Mouse (Mus musculus) spleen, adult 2 months (tissue): ENCODE data around the gene C87436. TPM values are rescaled to one million over a fixed set of nuclear protein-coding genes. Genes with fewer than 3 reads are reported as not detected.

Experiments
- DNase-seq, 2 experiments: peaks; one replicate each; pipeline versions ENCODE4 v3.0.0 to v3.0.0-alpha.2; 2012 to 2021; ENCODE audit warnings: low spot score in 2 of 2, low read depth in 1 of 2
- H3K27ac ChIP-seq: fragments of 200-500 bp; 2 replicates; pipeline ENCODE4 v1.5.1; 2012; ENCODE audit warnings: low read length, inconsistent platforms; ENCODE audit not compliant: insufficient read depth
- H3K27me3 ChIP-seq: fragments of 200-500 bp; 2 replicates; pipeline ENCODE4 v1.6.1; 2012; ENCODE audit warnings: mild to moderate bottlenecking, moderate library complexity, low read length, inconsistent platforms; ENCODE audit not compliant: control insufficient read depth, insufficient read depth
- H3K36me3 ChIP-seq: fragments of 200-500 bp; 2 replicates; pipeline ENCODE4 v1.6.1; 2012; ENCODE audit warnings: mild to moderate bottlenecking, low read length, inconsistent platforms; ENCODE audit not compliant: control insufficient read depth, insufficient read depth
- H3K4me1 ChIP-seq: fragments of 200-500 bp; 2 replicates; pipeline ENCODE4 v1.6.1; 2011; ENCODE audit warnings: inconsistent platforms; ENCODE audit not compliant: control insufficient read depth, insufficient read depth, insufficient read length
- H3K4me3 ChIP-seq: fragments of 200-500 bp; 2 replicates; pipeline ENCODE4 v1.5.1; 2011; ENCODE audit warnings: mild to moderate bottlenecking, inconsistent platforms; ENCODE audit not compliant: insufficient read depth, insufficient read length; ENCODE audit errors: extremely low read depth
- CTCF ChIP-seq: fragments of 200-500 bp; IDR thresholded peaks from 2 replicates; pipeline ENCODE4 v1.5.1; 2011; ENCODE audit warnings: mild to moderate bottlenecking, inconsistent platforms; ENCODE audit not compliant: insufficient read depth, insufficient read length, insufficient replicate concordance; ENCODE audit errors: extremely low read depth
- POLR2A ChIP-seq: fragments of 200-500 bp; IDR thresholded peaks from 2 replicates; pipeline ENCODE4 v1.6.1; 2011; ENCODE audit warnings: low read depth, low read length, inconsistent platforms
- WGBS: fragments of 180-500 bp; shearing (Covaris S2); methylation state at CpG from one replicate; pipeline ENCODE4 v1.1.7; 2018; 5-methylcytosine and 5-hydroxymethylcytosine counted together
- polyA plus RNA-seq: library from polyadenylated mRNA; depleted of rRNA; stranded (reverse); fragments of >200 nt; gene quantifications from 2 replicates; pipeline ENCODE4 v1.2.3, GENCODE M21; 2012; rRNA removed

Gene C87436
- polyA plus RNA-seq, 1 experiment = 9.5 TPM

GRCm38 (mm10) chr6:86519767-86520345 is 81.7 kb downstream of the C87436 start:
- WGBS = 94% methylated on average over 3 of the region's 3 CpGs
- TF ChIP-seq CTCF = no peak
- no peak for TF ChIP-seq POLR2A
- no peak for DNase-seq

GRCm38 (mm10) chr6:86522001-86522911 is 84.1 kb downstream of the C87436 start:
- Histone ChIP-seq H3K27me3 (no peaks in the 10 kb centered on the region), H3K4me3 (no peak overlapping the region), H3K36me3 (peaks cover 5% of the 10 kb centered on the region), H3K27ac (no peak overlapping the region), H3K4me1 (peaks cover 7% of the 10 kb centered on the region; the same call in 1 of the 2 replicates)
- no peak for TF ChIP-seq POLR2A
- no peak for TF ChIP-seq CTCF
- 91% methylated on average over 5 of the region's 5 CpGs for WGBS
- no peak for DNase-seq

More at GRCm38 (mm10) chr6:86519767-86520345, 81.7 kb downstream of the C87436 start:
- Histone ChIP-seq H3K4me1 (peaks cover 7% of the 10 kb centered on the region; the same call in 1 of the 2 replicates), H3K27ac (no peak overlapping the region), H3K4me3 (no peak overlapping the region), H3K27me3 (no peaks in the 10 kb centered on the region), H3K36me3 (peaks cover 3% of the 10 kb centered on the region; the same call in 1 of the 2 replicates)

Other genes with a start within 250 kb of the C87436 start
- gene Tgfa, start 243.2 kb upstream of the C87436 start, polyA plus RNA-seq = 0.45 and 0.49 TPM in 2 replicates
- gene Fam136a, start 72.7 kb upstream of the C87436 start, polyA plus RNA-seq = 8.9 and 9.7 TPM in 2 replicates
- 31.8 and 60.7 TPM in 2 replicates for gene Snrpg, start 67.1 kb upstream of the C87436 start, polyA plus RNA-seq
- 10.3 and 10.5 TPM in 2 replicates for gene Pcyox1, start 41.2 kb upstream of the C87436 start, polyA plus RNA-seq
- 15.4 and 15.9 TPM in 2 replicates for gene Tia1, start 34.2 kb upstream of the C87436 start, polyA plus RNA-seq
- 8.5 and 10.4 TPM in 2 replicates for gene Gm44790, start 11.7 kb upstream of the C87436 start, polyA plus RNA-seq
- gene Pcbp1, start 87.9 kb downstream of the C87436 start, polyA plus RNA-seq = 166 and 200 TPM in 2 replicates
- gene Asprv1, start 189.8 kb downstream of the C87436 start, polyA plus RNA-seq = 2.5 and 3.2 TPM in 2 replicates
- 21.6 and 24.0 TPM in 2 replicates for gene Mxd1, start 230.8 kb downstream of the C87436 start, polyA plus RNA-seq
- 4.4 and 4.5 TPM in 2 replicates for gene Snrnp27, start 246.1 kb downstream of the C87436 start, polyA plus RNA-seq